Mouse (Mus musculus) megakaryocyte-erythroid progenitor cell, adult 5-6 weeks (primary cell): ENCODE results near the gene Gm29564. TPM values are rescaled to one million over a fixed set of nuclear protein-coding genes. Genes with fewer than 3 reads are reported as not detected.
"Not testable (repeated sequence)": the region's sequence is repeated elsewhere in the genome, so short reads cannot be mapped to it uniquely, and the experiment has no call there.

Source experiments
- ATAC-seq: replicated peaks from 2 replicates; pipeline ENCODE4 v1.8.0; 2016; ENCODE audit warnings: mild to moderate bottlenecking, inconsistent platforms; ENCODE audit not compliant: severe bottlenecking, poor library complexity, low FRiP score, low TSS enrichment
- total RNA-seq, 2 experiments: library from RNA; stranded (forward) in 1 of 2; stranded (reverse) in 1 of 2; fragments of 200-1000, 215-1000 nt in 1 of 2; fragments of >200 nt in 1 of 2; fragmentation: Nextera tagmentation in 1 of 2; gene quantifications; 2 replicates each; pipeline ENCODE4 v1.2.3; 2014 to 2017

The Gm29564 gene
- not detected in 2 replicates for total RNA-seq (2014; fragmentation: Nextera tagmentation)
- not detected in 2 replicates for total RNA-seq (2017)

GRCm38 (mm10) chrY:78212693-78213092 lies at the start of gene Gm29564:
Gene Gm29564 (plus strand): TSS chrY:78212993.
- not testable (repeated sequence) for ATAC-seq

Other genes starting within 250 kb of the Gm29564 start
- gene Gm20867, start 249.8 kb upstream of the Gm29564 start, total RNA-seq (2014; fragmentation: Nextera tagmentation) = not detected in 2 replicates
- gene Gm20867, start 249.8 kb upstream of the Gm29564 start, total RNA-seq (2017) = not detected in 2 replicates